Mouse (Mus musculus): ENCODE measurements around the gene Dbi. TPM values are rescaled to one million over a fixed set of nuclear protein-coding genes. Genes with fewer than 3 reads are reported as not detected.

Gene Dbi
- polyA plus RNA-seq, 1 experiment = 418 TPM

DNA sequence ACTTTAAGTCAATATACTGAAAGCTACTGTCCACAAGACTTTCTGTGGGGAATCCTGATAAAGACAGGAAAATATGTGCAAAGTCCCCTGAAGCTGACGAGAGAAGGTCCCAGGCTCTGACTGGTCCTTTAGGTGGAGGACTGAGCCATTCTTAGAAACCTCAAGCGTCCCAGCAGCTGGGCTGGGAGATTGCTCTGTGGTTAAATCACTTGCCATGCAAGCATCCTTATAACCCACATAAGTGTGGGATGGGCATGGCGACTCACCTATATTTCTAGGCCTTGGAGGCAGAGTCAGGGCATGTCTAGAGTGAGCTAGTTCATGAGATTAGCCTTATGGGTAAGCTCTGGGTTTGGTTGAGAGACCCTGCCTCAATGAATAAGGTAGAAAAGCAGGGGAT lies 54.3 kb downstream of the Dbi start:
- Histone ChIP-seq H3K79me2 (ENCODE audit: control insufficient read depth, insufficient read depth) (peaks cover 19% of the 10 kb centered on the region), H3K36me3 (ENCODE audit: control insufficient read depth, insufficient read depth) (peaks cover 27% of the 10 kb centered on the region), H3K4me3 (ENCODE audit: insufficient read depth, poor library complexity, severe bottlenecking) (no peak overlapping the region), H3K79me3 (ENCODE audit: low read depth) (no peaks in the 10 kb centered on the region), H3ac (ENCODE audit: control insufficient read depth, insufficient read length, low read depth) (no peak overlapping the region), H3K27me3 (ENCODE audit: control insufficient read depth, insufficient read depth, insufficient read length) (no peaks in the 10 kb centered on the region)
- TF ChIP-seq CTCF (IDR thresholded peaks at IDR 0.05; ENCODE audit: control insufficient read depth, insufficient read depth, insufficient read length) = no peak
- no peak for TF ChIP-seq FOSL1 (IDR thresholded peaks at IDR 0.05; ENCODE audit: insufficient read depth, low read length, poor library complexity, severe bottlenecking)
- TF ChIP-seq MYOD1 (IDR thresholded peaks at IDR 0.05; ENCODE audit: control insufficient read depth, insufficient read length, low read depth) = no peak
- no peak for TF ChIP-seq USF1 (IDR thresholded peaks at IDR 0.05; ENCODE audit: low read depth)
- no peak for TF ChIP-seq MYOG (IDR thresholded peaks at IDR 0.05; ENCODE audit: control insufficient read depth, extremely low read depth, insufficient read length)
- no peak for TF ChIP-seq CEBPB (IDR thresholded peaks at IDR 0.05; ENCODE audit: low read depth)
- no peak for TF ChIP-seq MAX (IDR thresholded peaks at IDR 0.05)

DNA sequence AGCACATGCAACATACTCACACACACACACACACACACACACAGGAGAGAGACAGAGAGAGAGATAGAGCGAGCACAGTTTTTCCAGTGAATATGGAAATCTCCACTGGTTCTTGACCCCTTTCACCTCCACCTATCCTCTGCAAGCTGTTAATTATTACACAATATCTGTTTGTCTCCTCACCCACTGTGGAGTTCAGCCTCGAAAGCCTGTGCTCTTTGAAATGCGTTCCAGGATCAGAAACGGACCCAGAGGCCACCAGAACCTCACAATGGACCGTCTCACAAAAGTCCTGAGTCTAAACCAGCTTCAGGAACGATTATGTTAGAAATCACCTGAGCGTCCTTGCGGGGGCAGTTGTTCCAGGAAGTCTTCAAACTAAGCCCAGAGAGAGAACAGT lies 54.7 kb downstream of the Dbi start:
- Histone ChIP-seq H3K79me2 (ENCODE audit: control insufficient read depth, insufficient read depth) (peaks cover 15% of the 10 kb centered on the region), H3K4me3 (ENCODE audit: insufficient read depth, poor library complexity, severe bottlenecking) (no peak overlapping the region), H3K27me3 (ENCODE audit: control insufficient read depth, insufficient read depth, insufficient read length) (no peaks in the 10 kb centered on the region), H3ac (ENCODE audit: control insufficient read depth, insufficient read length, low read depth) (no peak overlapping the region), H3K36me3 (ENCODE audit: control insufficient read depth, insufficient read depth) (peaks cover 27% of the 10 kb centered on the region), H3K79me3 (ENCODE audit: low read depth) (no peaks in the 10 kb centered on the region)
- TF ChIP-seq USF1 (IDR thresholded peaks at IDR 0.05; ENCODE audit: low read depth) = no peak
- TF ChIP-seq MYOD1 (IDR thresholded peaks at IDR 0.05; ENCODE audit: control insufficient read depth, insufficient read length, low read depth) = no peak
- TF ChIP-seq CEBPB (IDR thresholded peaks at IDR 0.05; ENCODE audit: low read depth) = no peak
- TF ChIP-seq MYOG (IDR thresholded peaks at IDR 0.05; ENCODE audit: control insufficient read depth, extremely low read depth, insufficient read length) = no peak

DNA sequence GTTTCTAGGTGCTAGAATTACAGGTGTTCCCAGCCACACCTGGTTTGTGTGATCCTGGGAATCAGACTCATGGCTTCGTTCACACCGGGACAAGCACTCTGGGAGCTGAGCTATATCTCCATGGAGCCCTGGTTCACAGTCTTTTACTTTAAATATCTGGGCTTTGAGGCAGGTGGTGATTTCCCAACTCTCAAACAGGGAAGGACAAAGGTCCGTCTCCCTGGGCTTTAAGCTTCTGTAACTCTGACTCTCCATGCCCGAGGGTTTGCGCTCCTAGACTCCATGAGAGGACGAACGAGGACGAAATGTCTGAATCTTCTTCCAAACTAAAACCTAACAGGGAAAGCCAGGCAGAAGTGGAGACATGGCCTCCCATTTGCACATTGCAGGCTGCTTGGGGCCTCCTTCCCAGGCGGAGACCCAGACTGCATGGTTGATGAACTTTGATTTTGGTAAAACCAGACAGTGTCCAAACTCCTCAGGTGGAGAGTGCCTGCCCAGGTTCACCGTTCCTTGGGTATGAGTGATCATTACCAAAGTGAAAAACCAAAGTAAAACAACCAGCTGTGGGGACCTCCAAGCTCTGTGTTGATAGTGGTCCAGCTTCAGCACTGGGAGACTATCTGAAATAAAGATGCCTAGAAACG lies 56.7 kb downstream of the Dbi start:
- Histone ChIP-seq H3K79me2 (ENCODE audit: control insufficient read depth, insufficient read depth) (peaks cover 3% of the 10 kb centered on the region), H3K36me3 (ENCODE audit: control insufficient read depth, insufficient read depth) (peaks cover 27% of the 10 kb centered on the region), H3ac (ENCODE audit: control insufficient read depth, insufficient read length, low read depth) (no peak overlapping the region), H3K79me3 (ENCODE audit: low read depth) (no peaks in the 10 kb centered on the region), H3K27me3 (ENCODE audit: control insufficient read depth, insufficient read depth, insufficient read length) (no peaks in the 10 kb centered on the region), H3K4me3 (ENCODE audit: insufficient read depth, poor library complexity, severe bottlenecking) (no peak overlapping the region)
- TF ChIP-seq USF1 (IDR thresholded peaks at IDR 0.05; ENCODE audit: low read depth) = no peak
- TF ChIP-seq CTCF (IDR thresholded peaks at IDR 0.05; ENCODE audit: control insufficient read depth, insufficient read depth, insufficient read length) = no peak
- TF ChIP-seq CEBPB (IDR thresholded peaks at IDR 0.05; ENCODE audit: low read depth) = no peak
- no peak for TF ChIP-seq MYOD1 (IDR thresholded peaks at IDR 0.05; ENCODE audit: control insufficient read depth, insufficient read length, low read depth)
- no peak for TF ChIP-seq MYOG (IDR thresholded peaks at IDR 0.05; ENCODE audit: control insufficient read depth, extremely low read depth, insufficient read length)
- no peak for TF ChIP-seq FOSL1 (IDR thresholded peaks at IDR 0.05; ENCODE audit: insufficient read depth, low read length, poor library complexity, severe bottlenecking)
- no peak for TF ChIP-seq MAX (IDR thresholded peaks at IDR 0.05)

Other genes with a start within 250 kb of the Dbi start
- gene Tmem177, start 207.9 kb downstream of the Dbi start, polyA plus RNA-seq (2012; fragmentation: generic; extraction: Trizol) = 5.0 TPM
- gene Cfap221, start 123.8 kb downstream of the Dbi start, polyA plus RNA-seq (2012; fragmentation: generic; extraction: Trizol) = not detected
- 0.07 TPM for gene Sctr, start 114.2 kb downstream of the Dbi start, polyA plus RNA-seq (2012; fragmentation: generic; extraction: Trizol)
- gene Tmem37, start 47.0 kb downstream of the Dbi start, polyA plus RNA-seq (2012; fragmentation: generic; extraction: Trizol) = 38.4 TPM
- gene 3110009E18Rik, start 109 bp upstream of the Dbi start, polyA plus RNA-seq (2012; fragmentation: generic; extraction: Trizol) = 19.8 TPM
- gene Steap3, start 151.6 kb upstream of the Dbi start, polyA plus RNA-seq (2012; fragmentation: generic; extraction: Trizol) = 42.7 TPM
- gene C1ql2, start 219.5 kb upstream of the Dbi start, polyA plus RNA-seq (2012; fragmentation: generic; extraction: Trizol) = not detected

All from C2C12 (cell line).